Mouse (Mus musculus) gastrocnemius, postnatal 4 days (tissue): ENCODE data around the gene Hoxd8. TPM values are rescaled to one million over a fixed set of nuclear protein-coding genes. Genes with fewer than 3 reads are reported as not detected.

Source experiments
- DNase-seq, 2 experiments: peaks; one replicate each; pipeline ENCODE4 v3.0.0; 2021 to 2022; ENCODE audit warnings: low spot score in 2 of 2, mixed read lengths in 2 of 2
- total RNA-seq, 2 experiments: library from RNA; stranded (reverse); gene quantifications; 2 replicates each; pipeline ENCODE4 v1.2.3; 2021

Hoxd8 gene
- total RNA-seq, 2 experiments from 2014 or later = 35.9 to 41.6 TPM

DNA sequence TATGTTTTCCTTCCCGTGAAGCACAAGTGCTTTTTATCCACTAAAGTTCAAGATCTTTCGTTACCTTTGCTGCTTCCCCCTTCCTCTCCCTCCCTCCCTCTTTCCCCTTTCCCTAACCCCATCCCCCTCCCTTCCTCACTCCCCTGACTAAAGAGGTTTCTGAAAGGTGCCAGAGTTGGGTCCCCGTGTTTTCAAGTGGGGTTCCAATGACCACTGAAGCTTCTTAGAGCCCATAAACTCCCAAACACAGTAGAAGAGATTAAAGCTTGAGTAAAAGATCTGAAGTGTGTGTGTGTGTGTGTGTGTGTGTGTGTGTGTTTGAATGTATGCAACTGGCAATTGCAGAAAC is 35.2 kb upstream of the Hoxd8 start:
- DNase-seq = no peak

DNA sequence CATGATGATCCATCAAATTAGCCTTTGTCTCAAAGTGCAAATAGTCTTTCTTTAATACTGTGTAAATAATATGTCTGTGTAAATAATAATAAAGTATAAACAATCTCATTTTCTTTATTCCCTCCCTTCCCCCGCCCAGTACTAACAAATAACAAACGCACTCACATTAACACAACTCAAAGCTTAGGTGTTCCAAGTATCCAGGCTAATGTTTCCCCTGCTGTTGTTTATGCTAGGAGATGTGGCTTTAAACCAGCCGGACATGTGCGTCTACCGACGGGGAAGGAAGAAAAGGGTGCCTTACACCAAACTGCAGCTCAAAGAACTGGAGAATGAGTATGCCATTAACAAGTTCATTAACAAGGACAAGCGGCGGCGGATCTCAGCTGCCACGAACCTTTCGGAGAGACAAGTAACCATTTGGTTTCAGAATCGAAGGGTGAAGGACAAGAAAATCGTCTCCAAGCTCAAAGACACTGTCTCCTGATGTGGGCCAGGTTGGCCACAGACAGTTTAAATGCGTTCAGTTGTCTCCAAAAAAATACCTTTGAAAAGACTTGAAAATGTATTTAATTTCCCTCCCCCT is 34.7 kb upstream of the Hoxd8 start:
- DNase-seq = no peak

DNA sequence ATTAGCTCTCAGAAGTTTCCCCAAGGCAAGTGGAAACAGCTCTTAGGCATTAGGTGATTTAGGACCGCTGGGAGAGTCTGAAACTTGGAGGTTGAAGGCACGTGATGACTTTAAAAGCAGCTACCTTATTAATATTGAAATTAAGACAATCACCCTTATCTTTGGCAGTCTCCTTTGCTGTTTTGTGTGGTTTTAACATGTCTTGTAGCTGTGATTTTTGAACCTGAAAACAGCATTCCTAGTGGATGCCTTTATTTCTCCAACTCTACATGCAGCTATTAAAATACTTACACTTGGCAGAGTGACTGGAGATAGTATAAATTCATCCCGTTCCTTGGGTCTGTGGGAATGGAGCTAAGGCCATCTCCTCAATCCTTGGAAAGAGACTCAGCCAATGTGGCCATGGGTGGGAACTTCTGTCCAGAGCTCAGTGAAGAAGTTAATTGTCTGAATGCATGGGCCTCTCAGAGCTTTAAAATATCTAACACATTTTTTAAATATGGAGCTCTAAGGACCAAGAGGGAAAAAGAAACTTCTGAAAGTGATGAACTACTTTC is 33.7 kb upstream of the Hoxd8 start:
- DNase-seq = no peak

DNA sequence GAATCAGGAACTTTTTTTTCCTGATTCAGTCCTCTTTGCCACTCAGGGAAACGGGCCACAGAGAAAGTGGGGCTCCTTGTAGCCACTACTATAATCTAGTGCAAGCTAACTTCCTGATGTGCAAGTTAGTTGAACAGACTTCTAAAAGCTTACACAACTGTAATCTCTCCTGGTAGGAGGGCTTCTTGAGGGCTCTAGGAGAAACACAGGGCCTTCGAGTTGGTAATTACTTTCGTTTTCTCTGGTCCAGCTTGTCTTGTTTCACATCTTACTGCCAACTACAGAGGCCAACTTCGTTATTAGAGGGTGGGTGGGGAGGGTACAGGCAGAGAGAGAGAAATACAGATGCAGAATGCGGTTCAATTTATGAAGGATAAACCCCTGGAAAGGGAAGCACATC is 32.6 kb upstream of the Hoxd8 start:
- DNase-seq = no peak

DNA sequence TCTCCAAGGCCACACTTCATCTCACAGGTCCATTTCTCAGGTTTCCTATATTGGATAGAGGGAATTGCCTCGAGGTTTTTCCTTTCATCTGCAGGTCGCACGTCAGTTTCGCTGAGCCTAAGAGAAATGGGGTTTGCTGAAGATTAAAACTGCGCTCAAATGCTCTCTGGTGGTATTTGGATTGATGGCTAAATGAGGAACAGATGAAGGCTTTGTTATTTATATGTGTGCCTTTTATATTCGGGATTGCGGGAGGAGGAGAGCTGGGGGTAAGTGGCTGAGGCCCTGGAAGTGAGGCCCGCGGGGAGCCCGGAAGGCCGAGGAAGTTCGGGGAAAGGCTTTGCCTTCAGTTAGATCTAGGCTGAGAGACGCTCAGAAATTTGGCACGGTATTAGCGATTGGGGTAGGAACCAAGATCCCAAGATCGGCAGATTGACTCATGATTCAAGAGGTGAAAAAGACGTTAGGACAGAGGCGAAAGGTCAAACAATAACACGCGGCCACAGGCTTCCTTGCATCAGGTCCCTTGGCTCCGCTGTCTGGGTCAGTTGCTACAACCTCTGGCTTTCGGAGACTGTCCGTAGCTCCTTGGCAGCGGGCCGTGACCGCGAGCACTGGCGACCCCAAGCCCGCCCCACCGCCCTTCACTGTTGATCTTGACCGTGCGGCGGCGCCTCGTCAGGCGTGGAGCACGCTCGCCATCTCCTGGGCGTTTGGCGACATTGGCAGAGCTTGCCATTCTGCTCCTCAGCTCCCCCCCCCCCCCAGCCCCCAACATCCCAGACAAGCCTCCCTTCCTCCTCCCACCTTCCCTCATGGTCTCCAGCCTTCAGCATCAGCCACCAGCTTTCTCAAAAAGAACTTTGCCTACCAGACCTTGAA is 31.7 kb upstream of the Hoxd8 start:
- DNase-seq = peak in 1 of 2 experiments; percentile 70

DNA sequence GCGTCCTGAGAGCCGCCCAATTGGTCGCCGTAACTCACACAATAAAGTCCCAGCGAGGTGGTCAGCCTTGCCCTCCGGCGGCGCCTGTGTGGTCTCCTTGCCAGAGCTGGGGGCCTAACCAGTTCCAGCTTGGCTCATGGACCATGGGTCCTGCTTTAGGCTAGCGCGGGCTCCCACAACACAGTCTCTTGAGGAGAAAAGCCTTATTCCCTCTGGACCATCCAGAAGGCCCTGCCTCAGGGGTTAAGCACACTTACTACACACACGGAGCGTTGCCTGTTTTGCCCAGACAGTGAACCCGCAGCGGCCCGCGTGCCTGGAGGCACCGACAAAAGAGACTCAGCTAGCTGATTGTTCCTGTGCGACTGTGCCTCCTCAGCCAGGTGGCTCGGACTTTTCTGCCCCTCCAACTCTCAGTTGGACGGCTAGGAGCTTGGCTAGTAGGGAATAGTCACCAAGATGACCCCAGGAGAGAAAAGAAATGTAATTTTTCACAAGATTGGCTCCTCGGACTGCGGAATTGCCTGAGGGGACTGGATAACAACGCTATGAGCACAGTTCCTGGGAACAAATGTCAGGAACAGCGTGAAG is 30.5 kb upstream of the Hoxd8 start:
- DNase-seq = no peak

DNA sequence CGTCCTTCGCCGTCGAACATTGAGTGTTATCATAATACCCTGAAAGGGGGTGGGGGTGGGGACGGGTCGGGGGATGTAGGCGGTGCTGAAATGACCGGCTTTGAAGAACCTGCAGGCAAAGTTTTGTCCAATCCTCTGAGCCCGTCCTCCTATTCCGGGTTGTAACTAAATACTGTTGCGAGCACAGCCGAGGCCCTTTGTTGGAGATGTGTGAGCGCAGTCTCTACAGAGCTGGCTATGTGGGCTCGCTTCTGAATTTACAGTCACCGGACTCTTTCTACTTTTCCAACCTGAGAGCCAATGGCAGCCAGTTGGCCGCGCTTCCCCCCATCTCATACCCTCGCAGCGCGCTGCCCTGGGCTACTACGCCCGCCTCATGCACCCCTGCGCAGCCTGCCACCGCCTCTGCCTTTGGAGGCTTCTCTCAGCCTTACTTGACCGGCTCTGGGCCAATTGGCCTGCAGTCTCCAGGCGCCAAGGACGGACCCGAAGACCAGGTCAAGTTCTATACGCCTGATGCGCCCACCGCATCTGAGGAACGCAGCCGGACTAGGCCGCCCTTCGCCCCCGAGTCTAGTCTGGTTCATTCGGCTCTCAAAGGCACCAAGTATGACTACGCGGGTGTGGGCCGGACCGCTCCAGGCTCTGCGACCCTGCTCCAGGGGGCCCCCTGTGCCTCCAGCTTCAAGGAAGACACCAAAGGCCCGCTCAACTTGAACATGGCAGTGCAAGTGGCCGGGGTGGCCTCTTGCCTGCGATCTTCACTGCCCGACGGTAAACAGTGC is 29.3 kb upstream of the Hoxd8 start, which contains the start of gene Hoxd12:
Gene Hoxd12 (plus strand): TSS at position 133 of the 785 bp plus-strand sequence.
- no peak for DNase-seq

DNA sequence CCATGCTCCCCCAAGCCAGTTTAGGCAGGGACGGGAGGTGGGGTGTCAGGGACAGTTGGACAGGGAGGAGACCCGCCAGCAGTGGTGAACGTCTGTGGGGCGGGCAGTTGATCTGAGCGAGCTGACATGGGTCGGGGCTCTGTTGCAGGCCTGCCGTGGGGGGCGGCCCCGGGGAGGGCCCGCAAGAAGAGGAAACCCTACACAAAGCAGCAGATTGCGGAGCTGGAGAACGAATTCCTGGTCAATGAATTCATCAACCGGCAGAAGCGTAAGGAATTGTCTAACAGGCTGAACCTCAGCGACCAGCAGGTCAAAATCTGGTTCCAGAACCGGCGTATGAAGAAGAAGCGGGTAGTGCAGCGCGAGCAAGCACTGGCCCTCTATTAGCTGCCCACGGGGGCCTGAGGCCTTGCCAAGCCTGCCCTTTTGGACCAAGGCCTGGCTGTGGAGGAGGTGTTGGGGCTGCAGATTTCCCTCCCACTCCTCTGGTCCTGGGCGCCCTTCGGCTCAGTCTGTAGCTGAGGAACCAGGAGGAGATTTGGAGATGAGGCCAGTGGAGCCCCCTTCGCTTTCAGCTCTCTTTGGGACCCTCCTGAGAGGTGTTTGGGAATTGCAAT is 28.6 kb upstream of the Hoxd8 start:
- no peak for DNase-seq

DNA sequence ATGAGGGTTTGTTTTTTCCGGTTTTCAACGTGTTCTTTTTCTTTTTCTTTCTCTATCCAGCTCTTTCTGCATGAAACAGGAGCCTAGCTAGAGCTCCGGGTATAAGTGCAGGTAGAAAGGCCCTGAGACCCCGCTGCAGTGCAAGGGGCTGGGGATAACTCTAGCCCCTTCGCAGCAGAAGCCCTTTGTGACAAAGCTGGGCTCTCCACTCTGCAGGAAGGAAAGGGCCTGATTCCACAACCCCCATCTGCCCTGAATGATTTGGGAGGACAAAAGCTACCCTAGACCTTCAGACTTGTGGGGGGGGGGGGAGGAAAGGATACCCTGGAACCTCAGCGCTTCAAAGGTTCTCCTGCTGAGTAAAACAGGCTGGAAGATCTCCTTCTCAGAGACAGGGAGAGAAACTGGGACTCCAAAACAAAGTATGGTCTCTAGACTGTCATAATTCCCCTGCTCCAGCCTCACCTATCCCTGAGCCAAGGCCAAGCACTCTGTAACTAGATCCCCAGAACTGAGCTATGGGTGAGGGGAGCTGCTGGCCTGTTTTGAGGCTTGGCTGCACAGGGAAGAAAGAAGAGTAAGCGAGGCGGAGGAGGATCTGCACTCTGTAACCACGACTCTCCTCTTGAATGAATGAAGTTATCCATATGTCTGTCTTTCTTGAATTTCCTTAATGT is 27.9 kb upstream of the Hoxd8 start:
- DNase-seq = peak in 1 of 2 experiments; percentile 9

DNA sequence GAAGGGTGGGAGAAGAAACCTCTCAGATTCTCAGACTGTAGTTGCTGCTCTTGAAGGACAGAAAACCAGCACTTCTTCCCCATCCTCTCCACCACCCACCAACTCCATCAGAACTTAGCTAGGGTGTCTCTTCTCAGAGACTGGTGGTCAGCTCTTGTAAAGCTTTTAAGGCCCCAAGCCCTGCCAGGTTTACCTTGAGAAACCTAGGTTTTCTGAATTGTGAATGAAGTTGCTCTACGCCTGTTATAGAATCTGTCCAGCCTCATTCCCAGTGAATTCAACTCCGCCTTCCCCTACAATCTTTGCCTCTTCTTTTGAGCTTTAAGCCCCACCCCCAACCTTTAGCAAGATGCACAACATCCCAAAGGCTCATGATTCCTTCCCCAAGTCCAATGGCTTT is 27.3 kb upstream of the Hoxd8 start:
- no peak for DNase-seq

DNA sequence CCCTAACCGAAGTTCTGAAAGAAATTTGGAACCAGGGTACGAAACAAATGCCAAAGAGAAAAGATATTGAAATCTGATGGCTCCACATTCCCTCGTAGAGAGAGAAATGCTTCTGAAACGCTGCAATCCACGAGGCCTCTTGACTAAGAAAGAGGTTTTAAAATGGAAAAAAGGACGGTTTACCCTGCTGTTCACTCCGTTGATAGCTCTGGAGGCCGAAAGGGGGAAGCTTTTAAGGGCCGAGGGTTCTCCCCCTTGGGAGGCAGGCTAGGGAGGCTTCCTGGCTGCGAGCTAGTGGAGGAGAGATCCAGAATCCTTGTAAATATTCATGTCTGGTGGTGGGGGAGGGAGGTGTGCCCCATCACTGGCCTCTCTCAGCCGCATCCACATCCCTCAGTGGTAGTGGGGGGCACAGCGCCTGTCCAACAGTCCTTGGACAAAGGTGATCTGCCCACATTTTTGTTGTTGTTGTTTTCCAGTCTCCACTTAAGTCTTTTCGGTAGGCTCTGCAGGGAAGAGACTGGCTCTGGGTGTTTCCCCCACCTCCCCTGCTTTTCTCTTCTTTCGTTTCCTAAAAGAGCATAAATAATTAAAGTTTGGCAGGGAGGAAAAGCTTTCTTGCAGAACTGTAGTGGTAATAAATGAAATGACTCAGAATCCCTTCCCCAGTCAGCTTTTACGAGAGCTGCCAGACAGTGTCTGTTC is 25.4 kb upstream of the Hoxd8 start, which contains the start of gene Hoxd11:
Gene Hoxd11 (plus strand): TSS at position 667 of the 705 bp plus-strand sequence.
- no peak for DNase-seq

DNA sequence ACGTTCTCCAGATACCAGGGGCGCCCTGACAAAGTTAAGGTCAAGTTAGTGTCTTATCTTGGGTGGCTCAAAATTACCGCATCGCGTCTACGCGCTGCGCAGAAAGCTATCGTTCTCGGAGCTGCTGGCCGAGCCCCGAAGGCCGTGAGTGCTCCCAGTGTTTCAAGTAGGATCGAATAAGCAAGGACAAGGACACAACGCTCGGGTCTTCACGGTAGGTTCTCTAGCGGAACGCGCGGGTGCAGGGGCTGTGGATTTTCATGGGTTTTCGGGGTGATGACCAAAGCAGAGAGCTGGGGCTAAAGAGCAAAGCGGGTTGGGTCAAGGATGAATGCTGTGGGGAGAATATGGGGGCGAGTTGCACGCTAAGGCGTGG is 24.8 kb upstream of the Hoxd8 start:
- no peak for DNase-seq

DNA sequence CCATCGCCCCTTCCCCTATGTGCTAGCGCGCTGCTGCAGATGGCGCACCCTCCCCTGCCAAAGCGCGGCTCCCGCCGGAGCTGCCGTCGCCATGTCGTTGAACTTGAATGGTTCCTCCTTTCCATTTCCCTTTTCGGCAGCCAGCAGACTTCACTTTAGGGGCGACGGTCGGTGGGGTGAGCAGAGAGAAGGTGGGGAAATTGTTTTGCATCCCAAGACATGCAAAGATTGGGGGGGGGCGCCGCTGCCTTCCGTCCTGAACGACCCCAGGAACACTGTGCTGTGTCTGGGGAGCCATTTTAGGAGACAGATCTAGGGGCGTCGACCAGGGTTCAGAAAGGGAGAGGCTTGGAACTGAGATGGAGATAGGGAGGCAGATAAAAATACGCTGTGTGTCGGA is 24.4 kb upstream of the Hoxd8 start:
- no peak for DNase-seq

DNA sequence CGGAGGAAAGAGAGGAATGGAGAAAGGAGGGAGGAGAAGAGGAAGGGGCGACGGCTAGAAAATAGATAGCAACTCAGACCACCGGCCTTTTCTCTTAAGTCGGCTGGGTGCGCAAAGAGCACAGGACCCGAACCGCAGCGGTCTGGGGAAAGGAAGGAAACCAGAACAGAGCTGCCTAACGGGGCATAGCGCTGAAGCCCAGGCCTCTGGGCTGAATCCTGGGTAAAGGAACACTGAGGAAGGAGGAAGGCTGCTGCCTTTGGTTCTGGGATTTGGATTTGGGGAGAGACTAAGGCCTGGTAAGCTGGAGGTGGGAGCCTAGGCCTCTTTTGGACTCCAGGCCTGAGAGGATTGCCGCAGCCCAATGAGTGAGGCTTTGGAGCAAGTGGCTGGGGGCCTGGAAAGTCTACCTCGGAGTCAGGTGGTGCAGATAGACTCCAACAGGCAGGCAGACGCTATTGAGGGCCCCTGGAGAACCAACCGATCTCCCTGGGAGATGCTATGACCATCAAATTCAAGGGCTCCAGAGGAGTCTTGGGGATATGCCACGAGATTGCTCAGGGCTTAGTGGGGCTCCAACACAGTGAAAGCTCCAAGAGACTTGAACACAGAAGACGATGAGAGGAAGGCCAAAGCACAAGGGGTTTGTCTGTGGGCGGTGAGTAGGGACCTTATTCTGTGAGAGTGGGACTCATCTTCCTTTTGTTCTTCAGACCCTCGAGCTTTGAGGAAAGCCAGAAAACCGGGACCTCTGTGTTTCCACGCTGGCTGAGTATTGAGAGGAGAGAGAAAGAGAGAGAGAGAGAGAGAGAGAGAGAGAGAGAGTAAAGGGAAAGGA is 23.6 kb upstream of the Hoxd8 start:
- DNase-seq = no peak

DNA sequence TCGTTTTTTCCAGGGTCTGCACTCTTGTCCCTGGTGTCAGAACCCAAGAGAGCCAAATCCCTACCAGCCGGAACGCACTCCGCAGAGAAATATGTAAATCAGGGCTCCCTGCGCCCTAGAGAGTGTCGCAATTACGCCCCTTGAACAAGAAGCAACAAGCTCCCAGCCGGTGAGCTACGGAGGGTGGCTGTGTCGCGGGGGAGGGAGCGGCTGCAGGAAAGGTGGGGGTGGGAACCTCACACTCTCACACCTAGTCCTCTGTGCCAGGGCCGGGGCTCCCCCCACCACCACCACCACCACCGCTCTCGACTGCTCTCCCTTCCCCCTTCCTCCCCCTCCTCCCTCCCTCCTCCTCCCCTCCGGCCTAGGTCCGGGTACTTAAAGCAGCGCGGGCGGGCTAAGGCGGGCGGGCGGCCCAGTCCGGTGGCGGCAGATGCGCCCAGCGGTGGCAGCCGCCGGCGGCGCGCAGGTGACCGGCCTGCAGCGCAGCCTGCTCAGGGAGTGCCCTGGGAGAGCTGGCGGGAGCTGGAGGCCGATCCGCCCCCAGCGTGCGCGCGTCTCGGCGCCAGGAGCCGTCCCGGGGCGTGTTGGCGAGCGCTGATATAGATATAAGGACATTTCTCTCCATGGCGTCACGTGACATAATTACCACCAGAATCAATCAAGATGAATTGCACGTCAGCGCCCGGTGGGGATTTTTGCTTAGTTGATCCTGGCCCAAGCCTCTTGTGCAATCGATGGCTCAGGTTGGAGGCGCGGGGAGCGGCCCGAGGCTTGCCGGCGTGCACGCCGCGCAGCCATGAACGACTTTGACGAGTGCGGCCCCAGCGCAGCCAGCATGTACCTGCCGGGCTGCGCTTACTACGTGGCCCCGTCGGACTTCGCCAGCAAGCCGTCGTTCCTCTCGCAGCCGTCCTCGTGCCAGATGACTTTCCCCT is 22.6 kb upstream of the Hoxd8 start:
- DNase-seq = no peak

DNA sequence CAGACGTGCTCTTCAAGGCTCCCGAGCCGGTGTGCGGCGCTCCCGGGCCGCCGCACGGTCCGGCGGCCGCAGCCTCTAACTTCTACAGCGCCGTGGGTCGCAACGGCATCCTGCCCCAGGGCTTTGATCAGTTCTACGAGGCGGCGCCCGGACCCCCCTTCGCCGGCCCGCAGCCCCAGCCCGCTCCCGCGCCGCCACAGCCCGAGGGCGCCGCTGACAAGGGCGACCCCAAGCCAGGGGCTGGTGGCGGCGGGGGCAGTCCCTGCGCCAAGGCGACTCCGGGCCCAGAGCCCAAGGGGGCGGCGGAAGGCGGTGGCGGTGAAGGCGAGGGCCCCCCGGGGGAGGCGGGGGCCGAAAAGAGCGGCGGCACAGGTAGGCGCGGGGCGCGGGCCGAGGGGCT is 21.6 kb upstream of the Hoxd8 start:
- DNase-seq = no peak

DNA sequence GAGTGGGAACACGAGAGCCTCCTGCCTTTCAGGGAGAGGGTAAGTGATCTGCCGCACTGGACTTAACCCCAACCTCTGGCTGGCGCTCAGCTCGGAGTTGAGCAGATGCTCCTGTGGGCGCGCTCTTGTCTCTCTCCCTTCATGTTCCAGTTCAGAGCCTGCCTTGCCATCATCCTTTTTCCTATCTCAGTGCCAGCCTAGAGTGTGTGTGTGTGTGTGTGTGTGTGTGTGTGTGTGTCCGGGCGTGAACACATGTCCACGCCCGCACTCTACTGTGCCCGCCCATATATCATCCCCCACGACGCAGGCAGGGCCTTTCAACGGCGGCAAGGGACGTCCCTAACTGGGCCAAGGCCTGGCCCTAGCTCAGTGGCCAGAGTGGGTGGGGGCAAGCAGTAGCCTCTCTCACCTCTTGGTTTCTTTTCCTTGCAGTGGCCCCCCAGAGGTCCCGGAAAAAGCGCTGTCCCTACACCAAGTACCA is 20.9 kb upstream of the Hoxd8 start:
- no peak for DNase-seq
